Mouse (Mus musculus): Measurements from ENCODE around the gene Praf2. TPM values are rescaled to one million over a fixed set of nuclear protein-coding genes. Genes with fewer than 3 reads are reported as not detected.
"Not testable (repeated sequence)": the region's sequence is repeated elsewhere in the genome, so short reads cannot be mapped to it uniquely, and the experiment has no call there.

Gene Praf2
- polyA plus RNA-seq, 1 experiment from 2014 or later = 29.8 TPM

DNA sequence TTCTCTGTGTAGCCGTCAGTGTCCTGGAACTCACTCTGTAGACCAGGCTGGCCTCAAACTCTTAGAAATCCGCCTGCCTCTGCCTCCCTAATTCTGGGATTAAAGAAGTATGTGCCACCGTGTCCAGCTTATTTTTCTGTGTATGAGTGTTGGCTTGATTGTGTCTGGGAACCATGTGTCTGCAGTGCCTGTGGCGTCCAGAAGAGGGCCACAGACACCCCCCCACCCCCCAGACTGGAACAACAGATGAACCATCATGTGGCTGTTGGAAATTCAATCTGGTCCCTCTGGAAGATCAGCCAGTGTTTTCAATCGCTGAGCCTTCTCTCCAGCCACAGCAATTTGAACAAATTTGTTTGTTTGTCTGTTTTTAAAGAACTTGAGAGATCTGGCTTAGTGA lies 15.2 kb downstream of the Praf2 start:
- H3K4me1 ChIP-seq (replicated peaks; ENCODE audit: control insufficient read depth, insufficient read depth, low read length) = peaks cover 4% of the 10 kb centered on the region
- H3K27ac ChIP-seq (ENCODE audit: low read depth, low read length) = no peak overlapping the region
- WGBS = 44% methylated on average over 5 of the region's 5 CpGs
- no peaks in the 10 kb centered on the region for H3K36me3 ChIP-seq (ENCODE audit: control insufficient read depth, insufficient read depth, low read length)
- H3K27me3 ChIP-seq (replicated peaks; ENCODE audit: control insufficient read depth, insufficient read depth, low read length) = no peaks in the 10 kb centered on the region
- ATAC-seq (replicated peaks; ENCODE audit: low FRiP score) (no peak), DNase-seq (ENCODE audit: low spot score) (no peak)
- no peak overlapping the region for H3K4me2 ChIP-seq
- no peak overlapping the region for H3K9ac ChIP-seq (ENCODE audit: low read depth, low read length)
- H3K9me3 ChIP-seq (ENCODE audit: control insufficient read depth, low read length) = no peaks in the 10 kb centered on the region
- H3K4me3 ChIP-seq (ENCODE audit: low read depth, low read length) = no peak overlapping the region

DNA sequence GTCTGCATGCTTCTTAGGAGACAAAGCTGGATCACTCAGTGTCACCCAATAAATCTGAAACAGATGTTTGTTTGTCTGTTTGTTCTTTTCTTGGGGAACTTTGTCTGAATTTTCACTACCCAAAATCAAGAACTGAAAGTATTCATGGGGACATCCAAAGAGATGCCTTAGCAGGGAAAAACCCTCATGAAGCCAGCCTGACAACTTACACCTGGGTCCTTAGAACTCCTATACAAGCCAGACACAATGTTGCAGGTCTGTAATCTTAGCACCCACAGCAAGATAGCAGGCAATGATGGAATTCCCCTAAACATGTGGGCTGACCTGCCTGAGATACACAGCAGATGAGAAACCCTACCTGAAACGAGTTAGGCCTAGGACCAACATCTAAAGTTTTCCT lies 16.7 kb downstream of the Praf2 start:
- H3K9ac ChIP-seq (ENCODE audit: low read depth, low read length) = no peak overlapping the region
- DNase-seq (ENCODE audit: low spot score) (no peak), ATAC-seq (replicated peaks; ENCODE audit: low FRiP score) (no peak)
- H3K4me1 ChIP-seq (replicated peaks; ENCODE audit: control insufficient read depth, insufficient read depth, low read length) = peaks cover 4% of the 10 kb centered on the region
- H3K27me3 ChIP-seq (replicated peaks; ENCODE audit: control insufficient read depth, insufficient read depth, low read length) = no peaks in the 10 kb centered on the region
- no peak overlapping the region for H3K4me2 ChIP-seq
- no peak overlapping the region for H3K4me3 ChIP-seq (ENCODE audit: low read depth, low read length)
- H3K27ac ChIP-seq (ENCODE audit: low read depth, low read length) = no peak overlapping the region
- 65% methylated on average over 1 of the region's 1 CpGs for WGBS
- H3K36me3 ChIP-seq (ENCODE audit: control insufficient read depth, insufficient read depth, low read length) = no peaks in the 10 kb centered on the region
- H3K9me3 ChIP-seq (ENCODE audit: control insufficient read depth, low read length) = no peaks in the 10 kb centered on the region

DNA sequence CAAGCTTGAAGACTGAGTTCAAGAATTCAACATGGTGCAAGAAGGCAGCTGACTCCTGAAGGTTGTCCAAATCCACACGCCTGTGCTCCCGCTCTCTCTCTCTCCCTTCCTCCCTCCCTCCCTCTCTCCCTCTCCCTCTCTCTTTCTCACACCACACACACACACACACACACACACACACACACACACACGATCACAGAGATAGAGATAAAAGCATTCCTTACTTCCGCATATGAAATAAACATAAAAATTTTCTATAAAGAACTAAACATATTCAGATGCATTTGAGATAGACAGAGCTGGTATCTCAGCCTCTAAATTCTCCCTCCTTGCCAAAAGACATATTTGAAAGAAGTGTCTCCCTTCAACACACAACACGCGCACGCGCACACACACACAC lies 17.2 kb downstream of the Praf2 start:
- H3K27me3 ChIP-seq (replicated peaks; ENCODE audit: control insufficient read depth, insufficient read depth, low read length) = no peaks in the 10 kb centered on the region; the same call in 1 of the 2 replicates
- no peak overlapping the region for H3K27ac ChIP-seq (ENCODE audit: low read depth, low read length)
- no peak overlapping the region for H3K9ac ChIP-seq (ENCODE audit: low read depth, low read length)
- no peaks in the 10 kb centered on the region for H3K9me3 ChIP-seq (ENCODE audit: control insufficient read depth, low read length)
- H3K36me3 ChIP-seq (ENCODE audit: control insufficient read depth, insufficient read depth, low read length) = no peaks in the 10 kb centered on the region
- DNase-seq (ENCODE audit: low spot score) = no peak
- WGBS = 89% methylated on average over 8 of the region's 8 CpGs
- H3K4me2 ChIP-seq = no peak overlapping the region
- H3K4me1 ChIP-seq (replicated peaks; ENCODE audit: control insufficient read depth, insufficient read depth, low read length) = peaks cover 4% of the 10 kb centered on the region
- no peak overlapping the region for H3K4me3 ChIP-seq (ENCODE audit: low read depth, low read length)
- no peak for ATAC-seq (replicated peaks; ENCODE audit: low FRiP score)

DNA sequence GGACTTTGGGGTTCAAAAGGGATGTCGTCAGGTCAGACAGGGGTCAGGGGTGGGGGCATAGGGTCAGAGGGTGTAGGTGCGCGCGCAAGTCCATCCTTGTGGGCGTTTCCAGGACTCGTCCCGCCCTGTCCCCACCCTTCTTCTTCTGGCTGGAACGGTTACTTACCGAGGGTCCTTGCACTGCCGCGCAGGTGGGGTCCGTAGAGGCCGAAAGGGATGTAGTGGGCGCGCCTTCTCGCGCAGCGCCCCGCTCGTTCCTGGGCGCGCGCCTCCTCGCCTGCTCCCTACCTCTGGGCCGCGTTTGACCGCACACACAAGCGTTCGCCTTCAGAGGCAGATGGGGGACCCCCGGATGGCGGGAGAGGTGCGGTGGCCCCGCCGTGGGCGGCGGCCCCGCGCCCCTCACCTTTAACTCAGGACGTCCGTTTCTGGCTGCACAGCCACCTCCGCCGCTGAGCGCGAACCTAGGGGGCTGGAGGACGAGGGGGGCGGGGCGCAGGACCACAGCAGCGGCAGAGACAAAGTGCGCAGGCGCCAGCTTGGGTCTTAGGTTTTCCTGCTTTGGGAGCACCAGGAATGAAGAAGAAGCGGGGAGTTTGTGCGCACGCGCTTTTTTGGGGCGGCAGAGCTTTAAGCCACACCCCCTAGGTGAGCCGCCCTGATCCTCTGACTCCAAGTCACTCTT lies 22.3 kb downstream of the Praf2 start, which contains the start of gene Ccdc120:
TSS of gene Ccdc120 (minus strand) at position 474 of the 685 bp plus-strand sequence.
- Histone ChIP-seq H3K4me3 (ENCODE audit: low read depth, low read length) (peak within 1 kb of the TSS; percentile 66), H3K36me3 (ENCODE audit: control insufficient read depth, insufficient read depth, low read length) (no peaks in the 10 kb centered on the region), H3K27ac (ENCODE audit: low read depth, low read length) (no peak within 1 kb of the TSS), H3K9ac (ENCODE audit: low read depth, low read length) (peak within 1 kb of the TSS; percentile 62; the same call in 1 of the 2 replicates), H3K9me3 (ENCODE audit: control insufficient read depth, low read length) (no peaks in the 10 kb centered on the region), H3K4me1 (replicated peaks; ENCODE audit: control insufficient read depth, insufficient read depth, low read length) (no peaks in the 10 kb centered on the region; the same call in 1 of the 2 replicates), H3K27me3 (replicated peaks; ENCODE audit: control insufficient read depth, insufficient read depth, low read length) (no peaks in the 10 kb centered on the region; the same call in 1 of the 2 replicates), H3K4me2 (peak within 1 kb of the TSS; percentile 75)
- DNase-seq (ENCODE audit: low spot score) = peak; percentile 44
- peak; percentile 47; the same call in 1 of the 2 replicates for ATAC-seq (replicated peaks; ENCODE audit: low FRiP score)
- 13% methylated on average over 51 of the region's 56 CpGs for WGBS

DNA sequence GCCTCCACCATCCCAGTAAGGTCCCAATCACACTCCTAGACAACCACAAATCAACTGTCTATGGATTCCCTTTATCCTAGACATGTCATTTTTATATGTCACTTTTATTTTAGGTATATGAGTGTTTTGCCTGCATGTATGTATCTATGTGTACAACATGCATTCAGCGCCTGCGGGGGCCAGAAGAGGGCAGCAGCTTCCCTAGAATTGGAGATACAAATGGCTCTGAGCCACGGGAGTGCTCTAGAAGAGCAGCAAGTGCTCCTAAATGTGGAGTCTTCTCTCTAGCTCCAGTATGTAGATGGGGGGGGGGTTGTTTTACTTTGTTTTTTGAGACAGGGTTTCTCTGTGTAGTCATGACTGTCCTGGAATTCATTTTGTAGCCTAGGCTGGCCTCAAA lies 25.4 kb downstream of the Praf2 start:
- not testable (repeated sequence) for H3K4me2 ChIP-seq; DNase-seq (ENCODE audit: low spot score); H3K9ac ChIP-seq (ENCODE audit: low read depth, low read length); H3K27me3 ChIP-seq (replicated peaks; ENCODE audit: control insufficient read depth, insufficient read depth, low read length); H3K9me3 ChIP-seq (ENCODE audit: control insufficient read depth, low read length); H3K36me3 ChIP-seq (ENCODE audit: control insufficient read depth, insufficient read depth, low read length); H3K4me1 ChIP-seq (replicated peaks; ENCODE audit: control insufficient read depth, insufficient read depth, low read length); H3K27ac ChIP-seq (ENCODE audit: low read depth, low read length); H3K4me3 ChIP-seq (ENCODE audit: low read depth, low read length)
- ATAC-seq (replicated peaks; ENCODE audit: low FRiP score) = 0 out of 2 replicates have a peak, but pooled peaks have one; percentile 56
- 8% methylated on average over 3 of the region's 3 CpGs for WGBS

DNA sequence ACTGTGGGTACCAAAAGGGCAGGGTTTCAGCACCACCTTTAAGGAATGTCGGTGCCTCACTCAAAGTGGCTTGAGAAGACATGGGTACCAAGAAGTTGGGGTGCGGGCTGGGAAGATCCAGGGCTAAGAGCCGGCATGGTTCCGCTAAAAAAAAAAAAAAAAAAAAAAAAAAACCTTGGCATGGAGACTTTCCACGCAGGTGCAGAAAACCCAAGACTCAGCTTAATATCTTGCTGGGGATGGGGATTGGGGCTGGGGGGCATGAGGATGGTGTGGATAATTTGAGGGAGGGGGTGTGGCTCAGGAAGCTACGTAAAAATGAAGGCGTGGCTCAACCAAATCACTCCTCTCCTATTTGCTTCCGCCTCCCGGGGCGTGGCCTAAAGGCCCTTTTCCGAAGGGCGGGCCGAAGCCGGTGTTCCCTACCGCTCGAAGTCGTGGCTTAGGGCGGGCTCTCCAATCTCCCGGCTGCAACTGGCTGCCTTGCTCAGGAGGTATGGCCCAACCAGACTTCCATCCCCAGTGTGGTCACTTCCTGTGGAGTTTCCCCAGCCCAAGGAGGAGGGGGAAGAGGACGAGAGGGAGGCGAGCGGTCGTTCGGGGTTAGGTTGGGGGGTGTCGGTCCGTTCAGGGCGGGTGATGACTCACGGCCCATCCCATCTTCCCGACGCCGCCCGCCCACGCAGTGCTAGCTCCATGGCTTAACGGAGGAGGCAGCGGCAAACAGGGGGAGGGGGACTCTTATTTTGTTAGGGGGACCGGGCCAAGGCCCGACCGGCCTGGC lies 34.1 kb downstream of the Praf2 start, which contains the start of gene Tfe3:
TSS of gene Tfe3 (plus strand) at position 424 of the 784 bp plus-strand sequence.
- peak within 1 kb of the TSS; percentile 73 for H3K4me3 ChIP-seq (ENCODE audit: low read depth, low read length)
- DNase-seq (ENCODE audit: low spot score) (peak; percentile 78), ATAC-seq (replicated peaks; ENCODE audit: low FRiP score) (peak; percentile 92)
- peaks cover 18% of the 10 kb centered on the region for H3K4me1 ChIP-seq (replicated peaks; ENCODE audit: control insufficient read depth, insufficient read depth, low read length)
- H3K9me3 ChIP-seq (ENCODE audit: control insufficient read depth, low read length) = no peaks in the 10 kb centered on the region
- peak within 1 kb of the TSS; percentile 83 for H3K4me2 ChIP-seq
- H3K36me3 ChIP-seq (ENCODE audit: control insufficient read depth, insufficient read depth, low read length) = no peaks in the 10 kb centered on the region
- H3K9ac ChIP-seq (ENCODE audit: low read depth, low read length) = peak within 1 kb of the TSS; percentile 69
- WGBS = 7% methylated on average over 38 of the region's 38 CpGs
- peak within 1 kb of the TSS; percentile 53 for H3K27ac ChIP-seq (ENCODE audit: low read depth, low read length)
- no peaks in the 10 kb centered on the region for H3K27me3 ChIP-seq (replicated peaks; ENCODE audit: control insufficient read depth, insufficient read depth, low read length)

DNA sequence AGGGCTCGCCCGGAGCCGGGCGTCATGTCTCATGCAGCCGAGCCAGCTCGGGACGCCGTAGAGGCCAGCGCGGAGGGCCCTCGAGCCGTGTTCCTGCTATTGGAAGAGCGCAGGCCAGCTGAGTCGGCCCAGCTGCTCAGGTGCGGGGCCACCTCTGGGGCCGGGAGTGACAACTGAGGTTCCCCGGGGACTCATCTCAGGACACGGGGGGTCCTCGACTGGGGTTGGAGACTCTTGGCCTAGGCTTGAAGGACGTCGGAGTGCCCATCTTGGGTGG lies 34.6 kb downstream of the Praf2 start:
- ATAC-seq (replicated peaks; ENCODE audit: low FRiP score) (peak; percentile 16), DNase-seq (ENCODE audit: low spot score) (no peak)
- H3K4me1 ChIP-seq (replicated peaks; ENCODE audit: control insufficient read depth, insufficient read depth, low read length) = peaks cover 18% of the 10 kb centered on the region
- H3K27me3 ChIP-seq (replicated peaks; ENCODE audit: control insufficient read depth, insufficient read depth, low read length) = no peaks in the 10 kb centered on the region
- H3K9ac ChIP-seq (ENCODE audit: low read depth, low read length) = peak overlapping the region; percentile 69
- peak overlapping the region; percentile 73 for H3K4me3 ChIP-seq (ENCODE audit: low read depth, low read length)
- 14% methylated on average over 21 of the region's 21 CpGs for WGBS
- H3K36me3 ChIP-seq (ENCODE audit: control insufficient read depth, insufficient read depth, low read length) = no peaks in the 10 kb centered on the region
- no peaks in the 10 kb centered on the region for H3K9me3 ChIP-seq (ENCODE audit: control insufficient read depth, low read length)
- H3K27ac ChIP-seq (ENCODE audit: low read depth, low read length) = peak overlapping the region; percentile 53
- H3K4me2 ChIP-seq = peak overlapping the region; percentile 83

DNA sequence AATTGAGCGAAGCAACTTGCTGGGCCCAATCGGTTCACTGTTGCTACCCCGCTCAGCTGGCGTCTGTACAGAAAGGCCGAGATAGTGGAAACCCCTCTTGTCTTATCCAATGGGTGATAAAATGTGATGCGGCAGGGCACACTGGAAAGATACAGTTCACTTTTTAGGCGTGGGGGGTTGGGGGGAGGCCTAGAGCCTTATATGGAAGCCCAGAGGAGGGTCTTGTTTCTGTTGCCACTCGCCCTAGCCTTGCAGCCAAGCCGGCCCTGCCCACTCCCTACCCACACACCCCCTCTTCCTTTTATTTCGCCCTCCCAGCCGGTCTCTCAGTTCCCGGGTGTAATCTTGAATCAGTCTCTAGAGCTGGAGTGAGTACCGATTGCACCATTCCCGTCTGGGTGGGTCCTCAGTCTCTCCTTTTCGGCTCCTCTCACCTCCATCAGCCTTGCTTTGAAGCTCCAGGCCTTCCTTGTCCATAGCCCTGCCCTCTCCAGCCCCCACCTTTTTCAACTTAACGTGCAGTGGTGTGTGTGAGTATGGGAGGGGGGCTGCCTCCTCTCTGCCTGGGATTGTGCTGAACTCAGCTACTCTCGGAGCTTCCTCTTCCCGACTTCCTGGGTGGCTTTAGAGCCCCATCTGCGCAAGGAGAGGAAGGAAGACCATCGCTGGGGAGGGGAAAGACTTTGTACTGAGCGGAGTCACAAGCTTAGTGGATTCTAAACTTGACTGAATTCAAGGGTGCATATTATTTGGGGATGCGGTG lies 35.6 kb downstream of the Praf2 start:
- H3K36me3 ChIP-seq (ENCODE audit: control insufficient read depth, insufficient read depth, low read length) = no peaks in the 10 kb centered on the region
- peak; percentile 43 for DNase-seq (ENCODE audit: low spot score)
- peak overlapping the region; percentile 32 for H3K27ac ChIP-seq (ENCODE audit: low read depth, low read length)
- H3K9me3 ChIP-seq (ENCODE audit: control insufficient read depth, low read length) = no peaks in the 10 kb centered on the region
- 12% methylated on average over 22 of the region's 22 CpGs for WGBS
- peak; percentile 14; the same call in 1 of the 2 replicates for ATAC-seq (replicated peaks; ENCODE audit: low FRiP score)
- H3K9ac ChIP-seq (ENCODE audit: low read depth, low read length) = peak overlapping the region; percentile 30; the same call in 1 of the 2 replicates
- no peaks in the 10 kb centered on the region for H3K27me3 ChIP-seq (replicated peaks; ENCODE audit: control insufficient read depth, insufficient read depth, low read length)
- peak overlapping the region; percentile 73 for H3K4me3 ChIP-seq (ENCODE audit: low read depth, low read length)
- peaks cover 18% of the 10 kb centered on the region for H3K4me1 ChIP-seq (replicated peaks; ENCODE audit: control insufficient read depth, insufficient read depth, low read length)
- H3K4me2 ChIP-seq = peak overlapping the region; percentile 83

Measured in liver, embryonic 11.5 days (tissue).